Mouse (Mus musculus): ENCODE results near the gene Tstd1.

Tstd1 gene

GRCm38 (mm10) chr1:171419291-171419882, 715 bp downstream of the Tstd1 start:
- DNase-seq, result no peak

- no peak for DNase-seq
Observed at GRCm38 (mm10) chr1:171419905-171420304, 1.2 kb downstream of the Tstd1 start.

GRCm38 (mm10) chr1:171422504-171423095, 3.9 kb downstream of the Tstd1 start:
- DNase-seq, result no peak

- no peak for DNase-seq
Observed at GRCm38 (mm10) chr1:171424638-171425037, 6.0 kb downstream of the Tstd1 start.

- no peak for DNase-seq
Observed at GRCm38 (mm10) chr1:171425126-171425525, 6.5 kb downstream of the Tstd1 start.

- no peak for DNase-seq
Observed at GRCm38 (mm10) chr1:171432158-171432557, 13.5 kb downstream of the Tstd1 start.

- no peak for DNase-seq
Observed at GRCm38 (mm10) chr1:171435288-171435814, 16.7 kb downstream of the Tstd1 start.

GRCm38 (mm10) chr1:171435974-171436373, 17.3 kb downstream of the Tstd1 start:
- DNase-seq, result no peak

GRCm38 (mm10) chr1:171437264-171438013, 18.8 kb downstream of the Tstd1 start, which contains the start of gene F11r:
F11r (plus strand) TSS chr1:171437535.
- peak; percentile 96 for DNase-seq

- peak; percentile 52 for DNase-seq
Observed at GRCm38 (mm10) chr1:171438014-171438670, 19.5 kb downstream of the Tstd1 start.

GRCm38 (mm10) chr1:171439072-171439471, 20.4 kb downstream of the Tstd1 start:
- DNase-seq, result peak; percentile 45

GRCm38 (mm10) chr1:171440025-171440725, 21.5 kb downstream of the Tstd1 start:
- DNase-seq, result peak; percentile 90

GRCm38 (mm10) chr1:171441466-171442412, 23.1 kb downstream of the Tstd1 start:
- DNase-seq, result peak; percentile 65

GRCm38 (mm10) chr1:171442413-171442760, 23.7 kb downstream of the Tstd1 start:
- peak; percentile 48 for DNase-seq

- DNase-seq, result no peak
Observed at GRCm38 (mm10) chr1:171445050-171445449, 26.4 kb downstream of the Tstd1 start.

GRCm38 (mm10) chr1:171446854-171447253, 28.2 kb downstream of the Tstd1 start:
- DNase-seq, result no peak

GRCm38 (mm10) chr1:171447692-171448091, 29.0 kb downstream of the Tstd1 start:
- no peak for DNase-seq

- no peak for DNase-seq
Observed at GRCm38 (mm10) chr1:171450062-171450461, 31.4 kb downstream of the Tstd1 start.

- DNase-seq, result no peak
Observed at GRCm38 (mm10) chr1:171451001-171451400, 32.3 kb downstream of the Tstd1 start.

- no peak for DNase-seq
Observed at GRCm38 (mm10) chr1:171452522-171452921, 33.9 kb downstream of the Tstd1 start.

GRCm38 (mm10) chr1:171452923-171453322, 34.3 kb downstream of the Tstd1 start:
- no peak for DNase-seq
